Mouse (Mus musculus) MEL (cell line): ENCODE results near the gene Iqsec1.

Experiments
- BHLHE40 ChIP-seq: IDR thresholded peaks from 2 replicates; pipeline ENCODE4 v1.6.1; 2012; ENCODE audit warnings: low read depth, mild to moderate bottlenecking, inconsistent platforms, low read length, improper control_type of control experiment, borderline replicate concordance
- CTCF ChIP-seq, 3 experiments: IDR thresholded peaks in 2 of 3; conservative IDR thresholded peaks in 1 of 3; 2 replicates each; pipeline ENCODE4 v1.5.1; 2011 to 2012; ENCODE audit warnings: low read length in 3 of 3, low read depth in 2 of 3, mild to moderate bottlenecking in 2 of 3, improper control_type of control experiment in 1 of 3, inconsistent platforms in 1 of 3, mixed read lengths in 1 of 3, moderate library complexity in 1 of 3; ENCODE audit not compliant: control insufficient read depth in 1 of 3, insufficient read depth in 1 of 3, poor library complexity in 1 of 3, severe bottlenecking in 1 of 3
- ELF1 ChIP-seq: IDR thresholded peaks from 2 replicates; pipeline ENCODE4 v1.6.1; 2014; ENCODE audit warnings: low read depth, mild to moderate bottlenecking, inconsistent platforms, low read length, improper control_type of control experiment, moderate library complexity
- EP300 ChIP-seq, 2 experiments: IDR thresholded peaks; 2 replicates each; pipeline ENCODE4 v1.6.1; 2011; ENCODE audit warnings: improper control_type of control experiment in 2 of 2, low read length in 2 of 2, low read depth in 1 of 2, mild to moderate bottlenecking in 1 of 2
- HCFC1 ChIP-seq: IDR thresholded peaks from 2 replicates; pipeline ENCODE4 v1.6.1; 2012; ENCODE audit warnings: low read depth, mild to moderate bottlenecking, inconsistent platforms, low read length, improper control_type of control experiment, moderate library complexity
- MXI1 ChIP-seq: IDR thresholded peaks from 2 replicates; pipeline ENCODE4 v1.6.1; 2011; ENCODE audit warnings: mild to moderate bottlenecking, low read depth, low read length, improper control_type of control experiment
- POLR2A ChIP-seq, 2 experiments: IDR thresholded peaks; 2 replicates each; pipeline ENCODE4 v1.6.1; 2011 to 2012; ENCODE audit warnings: low read length in 2 of 2, mild to moderate bottlenecking in 2 of 2, control low read depth in 1 of 2, improper control_type of control experiment in 1 of 2, low read depth in 1 of 2, moderate library complexity in 1 of 2; ENCODE audit not compliant: control insufficient read depth in 1 of 2, insufficient read depth in 1 of 2, poor library complexity in 1 of 2
- USF2 ChIP-seq, 2 experiments: IDR thresholded peaks; 2 replicates each; pipeline ENCODE4 v1.6.1; 2011 to 2012; ENCODE audit warnings: improper control_type of control experiment in 2 of 2, low read length in 2 of 2, borderline replicate concordance in 1 of 2, inconsistent platforms in 1 of 2, low read depth in 1 of 2, mild to moderate bottlenecking in 1 of 2; ENCODE audit not compliant: insufficient read depth in 1 of 2
- ZC3H11A ChIP-seq: IDR thresholded peaks from 2 replicates; pipeline ENCODE4 v1.6.1; 2012; ENCODE audit warnings: low read depth, mild to moderate bottlenecking, inconsistent platforms, low read length, improper control_type of control experiment
- ZNF384 ChIP-seq: IDR thresholded peaks from 2 replicates; pipeline ENCODE4 v1.6.1; 2012; ENCODE audit warnings: low read depth, mild to moderate bottlenecking, inconsistent platforms, low read length, improper control_type of control experiment

- TF ChIP-seq HCFC1 = no peak
- TF ChIP-seq USF2 (IDR thresholded peaks at IDR 0.05; ENCODE audit: borderline replicate concordance in 1 of 2, insufficient read depth in 1 of 2, low read depth in 1 of 2, low read length in 2 of 2) = no peak
- TF ChIP-seq MXI1 = no peak
- TF ChIP-seq BHLHE40 = no peak
- no peak for TF ChIP-seq ELF1
- no peak for TF ChIP-seq EP300 (IDR thresholded peaks at IDR 0.05; ENCODE audit: low read depth in 1 of 2, low read length in 2 of 2)
- TF ChIP-seq CTCF (IDR thresholded peaks at IDR 0.05 in 2 of 3, conservative IDR thresholded peaks at IDR 0.05 in 1 of 3; ENCODE audit: control insufficient read depth in 1 of 3, insufficient read depth in 1 of 3, low read depth in 2 of 3, low read length in 3 of 3, poor library complexity in 1 of 3, severe bottlenecking in 1 of 3) = no peak
- no peak for TF ChIP-seq POLR2A (IDR thresholded peaks at IDR 0.05; ENCODE audit: control insufficient read depth in 1 of 2, insufficient read depth in 1 of 2, low read depth in 1 of 2, low read length in 2 of 2, poor library complexity in 1 of 2)
- TF ChIP-seq ZNF384 = no peak
- TF ChIP-seq ZC3H11A = no peak
Measured at GRCm38 (mm10) chr6:90734806-90735205, 253.7 kb downstream of the Iqsec1 start.
